Mouse (Mus musculus) activated CD4-positive, CD25-positive, alpha-beta regulatory T cell, adult 4 months (primary cell): ENCODE data around the gene Polr1a. TPM values are rescaled to one million over a fixed set of nuclear protein-coding genes. Genes with fewer than 3 reads are reported as not detected.
"Not testable (repeated sequence)": the region's sequence is repeated elsewhere in the genome, so short reads cannot be mapped to it uniquely, and the experiment has no call there.

Source experiments
- ATAC-seq: one replicate; pipeline ENCODE4 v1.8.0; 2017
- polyA plus RNA-seq, 2 experiments: library from polyadenylated mRNA; unstranded; fragments of 100-300 nt; shearing (Covaris generic); gene quantifications; one replicate each; pipeline ENCODE4 v1.2.1; 2017

The Polr1a gene
- 10 to 100 TPM; 17.5 to 24.8 TPM for polyA plus RNA-seq

DNA sequence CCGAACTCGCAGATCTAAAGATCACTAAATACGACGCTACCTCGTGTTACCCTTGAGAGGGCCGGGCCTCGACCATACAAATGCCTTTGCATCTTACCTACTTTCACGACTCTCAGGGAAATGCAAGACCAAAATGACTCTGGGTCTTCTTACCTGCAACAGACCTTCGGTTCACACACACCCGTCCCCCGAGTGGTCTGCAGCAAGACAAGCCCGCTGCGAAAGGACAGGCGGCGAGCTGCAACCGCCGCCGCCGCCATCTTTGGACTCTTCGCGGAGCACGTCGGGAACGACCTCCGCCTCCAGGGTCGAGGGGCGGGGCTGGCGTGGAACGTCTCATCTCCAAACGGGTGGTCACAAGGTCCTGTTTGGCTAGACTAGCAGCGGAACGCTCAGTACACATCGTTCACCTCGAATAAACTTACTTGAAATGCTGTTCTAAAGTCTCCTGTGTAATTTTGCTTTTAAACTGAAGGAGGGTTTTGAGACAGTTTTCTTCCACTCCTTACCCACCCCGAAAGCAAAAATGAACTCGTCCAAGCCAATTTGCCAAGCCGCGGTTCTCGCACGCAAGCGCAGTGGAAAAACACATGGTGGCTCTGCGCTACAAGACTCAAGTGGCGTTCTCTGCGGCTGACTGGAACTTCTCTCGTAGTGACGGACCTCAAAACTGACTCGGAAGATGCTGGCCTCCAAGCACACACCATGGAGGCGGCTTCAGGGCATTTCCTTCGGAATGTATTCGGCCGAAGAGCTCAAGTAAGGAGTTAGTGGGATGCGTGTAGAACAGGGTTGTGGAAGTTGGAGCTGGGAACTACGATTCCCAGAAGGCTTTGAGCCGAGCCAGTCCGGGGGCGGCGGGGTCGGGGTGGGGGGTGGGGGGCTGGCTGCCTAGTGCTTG lies at the start of gene Polr1a, which contains the start of gene Ptcd3:
Gene Polr1a, plus strand, starts transcription at position 573 of the 901 bp plus-strand sequence.
Gene Ptcd3, minus strand, starts transcription at position 270 of the 901 bp plus-strand sequence.
- peak; percentile 86 for ATAC-seq

GRCm38 (mm10) chr6:71867751-71868150 lies 41.1 kb upstream of the Polr1a start:
- ATAC-seq: no peak

GRCm38 (mm10) chr6:71868809-71869208 lies 40.0 kb upstream of the Polr1a start:
- no peak for ATAC-seq

GRCm38 (mm10) chr6:71871396-71871795 lies 37.5 kb upstream of the Polr1a start:
- peak; percentile 78 for ATAC-seq

DNA sequence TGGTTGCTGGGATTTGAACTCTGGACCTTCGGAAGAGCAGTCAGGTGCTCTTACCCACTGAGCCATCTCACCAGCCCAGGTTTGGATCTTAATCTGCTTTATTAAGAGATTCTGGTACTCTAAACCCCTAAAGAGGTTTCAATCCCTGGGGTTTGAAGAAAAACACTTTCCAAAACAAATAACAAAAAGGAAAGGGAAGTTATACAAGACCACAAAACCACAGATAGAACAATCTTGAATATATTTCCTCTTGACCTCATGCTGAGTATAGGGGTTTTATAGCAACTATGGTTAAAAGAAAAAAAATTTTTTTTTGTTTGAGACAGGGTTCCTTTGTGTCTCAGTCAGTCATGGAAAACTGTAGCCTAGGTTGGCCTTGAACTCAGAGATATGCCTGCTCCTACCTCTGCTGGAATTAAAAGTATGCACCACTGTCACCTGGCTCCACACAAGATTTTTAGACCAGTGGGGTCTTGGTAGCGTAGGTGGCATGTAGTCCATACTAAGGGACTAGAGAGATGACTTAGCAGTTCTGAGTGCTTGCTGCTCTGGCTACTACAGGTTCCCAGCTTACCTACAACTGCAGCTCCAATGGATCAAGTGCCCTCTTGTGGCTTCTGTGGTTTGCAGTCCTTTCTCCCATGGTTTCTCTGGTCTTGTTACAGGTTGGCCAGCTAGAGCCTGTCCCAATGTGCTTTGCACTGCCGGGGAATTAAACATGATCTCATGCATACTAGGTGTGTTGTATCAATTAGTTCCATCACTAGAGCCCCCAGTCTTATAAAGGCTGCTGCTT lies 30.7 kb upstream of the Polr1a start:
- peak; percentile 41 for ATAC-seq

GRCm38 (mm10) chr6:71893263-71893662 lies 15.6 kb upstream of the Polr1a start:
- ATAC-seq: peak; percentile 77

DNA sequence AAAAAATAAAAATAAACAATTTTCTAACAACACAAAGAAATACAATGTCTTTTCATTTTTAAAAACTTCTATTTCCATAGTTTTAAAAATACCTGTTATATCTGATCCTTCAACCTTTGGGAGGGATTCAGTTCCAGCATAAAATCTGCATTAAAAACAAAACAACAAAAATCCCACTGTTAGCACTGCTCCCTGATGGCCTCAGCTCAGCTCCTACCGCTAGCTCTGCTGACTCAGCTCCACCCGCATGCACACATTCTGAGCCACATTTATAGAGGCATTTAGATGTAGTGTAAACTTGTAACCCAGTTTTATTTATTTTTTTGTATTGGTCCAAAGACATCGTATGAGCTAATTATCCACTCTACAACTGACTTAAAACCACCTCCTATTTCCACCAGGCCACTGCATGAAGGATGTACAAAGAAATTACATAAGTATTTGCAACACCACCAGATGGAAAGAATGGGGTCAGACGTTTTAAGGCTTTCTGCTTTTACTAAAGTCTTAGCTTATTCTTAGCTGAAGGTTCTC lies 1.1 kb upstream of the Polr1a start:
- no peak for ATAC-seq

GRCm38 (mm10) chr6:71909384-71909783 lies 531 bp downstream of the Polr1a start:
- ATAC-seq: no peak

DNA sequence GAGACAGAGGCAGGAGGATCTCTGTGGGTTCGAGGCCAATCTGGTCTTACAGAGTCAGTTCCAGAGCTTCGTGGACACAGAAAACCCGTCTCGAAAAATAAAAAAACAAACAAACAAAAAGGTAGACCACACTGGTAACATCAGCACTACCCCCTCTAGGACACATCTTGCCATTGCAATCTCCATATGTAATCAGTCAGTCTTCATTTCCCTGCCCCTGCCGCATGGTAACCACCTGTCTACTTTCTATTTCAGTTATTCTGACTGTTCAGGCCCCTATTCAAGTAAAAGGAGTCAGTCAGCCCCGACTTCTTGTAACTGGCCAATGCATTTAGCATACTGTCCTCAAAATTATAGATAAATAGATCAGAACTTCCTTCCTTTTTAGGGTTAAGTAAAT lies 987 bp downstream of the Polr1a start:
- peak; percentile 48 for ATAC-seq

DNA sequence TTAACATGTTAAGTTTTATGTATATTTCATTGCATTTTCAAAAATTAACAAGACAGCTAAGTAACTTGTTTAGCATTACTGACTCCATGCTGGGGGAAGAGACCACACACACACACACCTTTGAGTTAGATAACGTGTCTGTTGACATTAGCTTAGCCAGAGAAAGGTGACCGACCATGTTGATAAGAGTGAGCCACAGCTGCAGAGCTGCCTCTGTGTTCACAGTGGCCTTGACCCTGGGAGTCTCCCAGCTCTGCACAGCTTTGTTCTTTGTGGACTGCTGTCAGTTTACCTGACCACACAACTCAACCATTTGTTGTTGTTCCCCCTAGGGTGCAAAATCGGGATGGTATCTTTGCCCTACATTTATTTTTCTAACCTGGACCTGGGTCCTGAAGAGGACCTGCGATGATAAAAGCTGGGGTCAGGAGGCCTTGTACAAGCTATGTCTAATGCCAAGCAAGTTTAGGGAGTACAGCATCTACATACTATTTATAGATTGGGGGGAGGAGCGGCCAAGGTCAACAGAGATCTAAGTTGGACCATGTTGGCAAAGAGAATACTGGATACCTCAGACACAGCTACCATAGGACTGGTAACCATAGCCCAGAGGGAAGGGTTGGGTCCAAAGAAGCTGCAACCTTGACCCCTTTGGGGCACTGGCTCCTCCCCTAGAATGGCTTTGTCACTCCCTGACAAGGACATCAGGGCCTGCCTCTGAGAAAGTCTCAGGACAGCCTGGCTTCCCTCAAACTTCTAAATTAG lies 3.0 kb downstream of the Polr1a start:
- ATAC-seq: no peak

DNA sequence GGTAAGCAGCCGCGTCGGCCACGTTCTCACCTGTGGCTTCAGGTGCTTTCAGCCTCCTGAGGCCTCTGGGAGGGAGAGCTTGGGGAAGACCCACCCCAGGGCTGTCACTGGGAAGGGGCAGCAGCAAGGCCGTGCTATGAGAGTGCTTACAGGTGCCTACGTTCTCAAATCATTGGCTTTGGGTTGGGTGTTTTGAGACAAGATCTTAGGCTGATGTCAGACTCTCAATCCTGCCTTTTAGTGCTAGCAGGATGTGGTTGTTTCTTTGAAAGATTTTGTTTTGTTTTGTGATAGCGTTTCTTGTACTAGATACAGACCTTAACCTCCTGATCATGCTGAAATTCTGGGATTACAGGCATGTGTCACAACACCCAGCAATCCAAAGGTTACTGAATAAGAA lies 11.9 kb downstream of the Polr1a start:
- ATAC-seq: peak; percentile 54

DNA sequence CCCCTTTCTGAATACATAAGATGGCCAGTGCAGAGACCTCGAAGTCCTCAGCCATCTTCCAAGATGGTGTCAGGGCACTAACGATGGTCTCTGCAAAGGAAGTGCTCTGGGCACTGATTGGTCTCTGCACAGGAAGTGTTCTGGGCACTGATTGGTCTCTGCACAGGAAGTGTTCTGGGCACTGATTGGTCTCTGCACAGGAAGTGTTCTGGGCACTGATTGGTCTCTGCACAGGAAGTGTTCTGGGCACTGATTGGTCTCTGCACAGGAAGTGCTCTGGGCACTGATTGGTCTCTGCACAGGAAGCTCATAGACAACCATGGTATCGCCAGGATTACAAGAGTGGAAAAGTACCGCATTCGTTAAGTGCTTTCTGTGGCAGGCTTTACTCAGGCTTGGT lies 16.4 kb downstream of the Polr1a start:
- not testable (repeated sequence) for ATAC-seq

DNA sequence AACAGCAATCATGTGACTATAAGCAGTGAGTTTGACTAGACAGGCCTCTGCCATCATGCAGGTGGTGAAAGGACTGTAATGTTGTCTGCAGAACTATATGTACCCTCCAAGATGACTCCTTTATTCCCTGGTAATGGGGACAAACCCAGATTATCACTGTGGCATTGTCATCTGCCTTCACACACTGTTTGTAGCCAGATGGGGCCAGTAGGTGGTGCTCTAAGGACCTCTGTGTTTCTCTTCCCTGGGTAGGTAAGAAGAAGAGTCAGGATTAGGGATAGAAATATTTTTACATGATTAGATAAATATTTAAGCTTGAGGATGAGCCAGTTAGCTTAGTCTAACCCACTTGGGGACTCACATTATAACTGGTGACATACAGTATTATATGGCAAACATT lies 19.1 kb downstream of the Polr1a start:
- peak; percentile 63 for ATAC-seq

- ATAC-seq: no peak
Measured at GRCm38 (mm10) chr6:71930053-71930452, 21.2 kb downstream of the Polr1a start.

- no peak for ATAC-seq
Measured at GRCm38 (mm10) chr6:71930830-71931437, 22.1 kb downstream of the Polr1a start.

DNA sequence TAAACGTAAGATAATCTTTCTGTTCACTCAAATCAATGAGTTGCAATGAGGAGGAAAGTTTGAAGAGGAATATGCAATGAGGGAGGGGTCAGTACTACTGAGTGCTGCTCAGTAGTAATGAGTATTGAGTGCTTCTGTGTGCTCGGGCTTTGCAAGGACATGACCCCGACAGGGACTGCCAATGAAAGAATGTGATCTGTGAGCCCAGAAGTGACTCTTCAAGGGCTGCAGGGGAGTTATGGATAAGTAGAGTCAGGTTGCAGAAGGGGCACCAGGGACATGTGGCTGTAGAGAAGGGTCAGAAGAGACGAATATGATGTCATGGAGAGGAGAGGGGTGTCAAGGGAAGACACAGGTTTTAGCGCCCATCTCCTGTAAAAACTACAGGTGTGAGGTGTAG lies 23.5 kb downstream of the Polr1a start:
- no peak for ATAC-seq

- no peak for ATAC-seq
Measured at GRCm38 (mm10) chr6:71934081-71934556, 25.3 kb downstream of the Polr1a start.

DNA sequence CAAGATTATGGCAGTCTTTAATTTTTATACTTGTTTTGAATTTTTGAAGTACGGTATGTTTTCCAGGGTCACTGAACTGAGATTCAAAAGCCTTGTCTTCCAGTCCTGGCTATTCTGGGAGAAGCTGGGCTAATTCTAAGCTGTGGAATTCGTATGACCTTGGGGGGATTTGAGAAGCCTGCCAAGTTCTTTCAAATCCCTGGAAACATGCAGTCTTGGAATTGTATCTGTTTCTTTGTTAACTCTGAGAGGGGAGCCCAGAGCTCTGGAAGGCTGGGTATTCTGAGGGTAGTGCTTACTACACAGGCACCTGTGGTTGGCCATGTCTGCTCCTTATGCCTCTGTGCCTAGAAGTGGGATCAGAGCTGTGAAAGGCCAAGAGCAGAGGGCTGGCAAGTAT lies 26.9 kb downstream of the Polr1a start:
- ATAC-seq: no peak

- no peak for ATAC-seq
Measured at GRCm38 (mm10) chr6:71940912-71941311, 32.1 kb downstream of the Polr1a start.

DNA sequence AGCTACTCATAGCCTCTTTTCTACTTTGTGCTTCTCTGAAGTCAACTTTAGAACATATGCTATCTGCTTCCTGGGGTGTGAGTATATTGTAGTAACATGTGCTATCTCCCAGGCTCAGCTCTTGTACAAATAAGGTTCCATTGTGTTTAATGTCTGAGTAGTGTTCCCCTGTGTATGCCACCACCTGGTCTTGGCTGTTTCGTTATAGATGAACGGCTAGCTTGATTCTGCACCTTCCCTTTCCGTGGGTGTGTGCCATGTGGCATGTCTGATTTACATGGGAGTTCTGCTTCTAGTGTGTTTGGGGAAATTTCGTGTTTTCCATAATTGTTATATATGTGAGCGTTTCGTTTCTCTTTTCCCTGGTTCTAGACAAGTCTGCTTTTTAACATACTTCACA lies 36.2 kb downstream of the Polr1a start:
- no peak for ATAC-seq

DNA sequence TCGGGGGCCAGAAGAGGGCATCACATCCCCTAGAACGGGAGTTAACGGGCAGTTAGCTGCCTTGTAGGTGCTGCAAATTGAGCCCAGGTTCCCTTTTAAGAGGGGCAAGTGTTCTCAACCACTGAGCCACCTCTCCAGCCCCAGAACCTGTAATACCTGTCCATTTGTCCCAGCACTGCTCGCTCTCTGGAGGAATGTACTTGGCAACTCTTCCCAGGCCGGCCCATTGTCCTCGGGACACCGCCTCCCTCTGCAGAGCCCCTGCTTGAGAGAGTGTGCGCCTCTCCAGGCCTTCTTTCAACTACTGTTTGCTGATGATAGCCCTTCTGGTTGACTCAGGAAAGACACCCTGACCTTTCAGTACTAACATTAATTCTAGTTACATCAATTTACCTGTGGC lies 37.3 kb downstream of the Polr1a start:
- ATAC-seq: no peak

DNA sequence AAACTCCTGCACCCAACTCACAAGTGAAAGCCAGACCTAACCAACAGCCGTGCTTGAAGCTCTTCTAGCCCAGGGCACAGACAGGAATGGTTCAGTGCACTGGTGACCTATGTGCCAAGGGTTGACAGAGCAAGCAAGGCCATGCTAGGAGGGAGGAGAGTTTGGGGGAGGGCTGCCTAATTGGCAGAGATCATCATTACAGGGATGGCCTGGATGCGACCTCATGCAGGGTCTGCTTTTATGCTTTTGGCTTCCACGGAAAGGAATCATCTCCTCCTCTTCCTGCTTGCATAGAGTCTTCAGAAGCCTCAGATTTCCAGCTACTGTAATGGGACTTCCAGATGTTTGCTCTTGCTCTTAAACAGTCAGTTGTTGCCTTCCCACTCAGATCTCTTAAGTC lies 40.9 kb downstream of the Polr1a start:
- ATAC-seq: no peak
